Mouse (Mus musculus): Measurements from ENCODE around the gene Ctsa. TPM values are rescaled to one million over a fixed set of nuclear protein-coding genes. Genes with fewer than 3 reads are reported as not detected.

The Ctsa gene
- polyA plus RNA-seq, 1 experiment from 2014 or later, result 266 TPM

DNA sequence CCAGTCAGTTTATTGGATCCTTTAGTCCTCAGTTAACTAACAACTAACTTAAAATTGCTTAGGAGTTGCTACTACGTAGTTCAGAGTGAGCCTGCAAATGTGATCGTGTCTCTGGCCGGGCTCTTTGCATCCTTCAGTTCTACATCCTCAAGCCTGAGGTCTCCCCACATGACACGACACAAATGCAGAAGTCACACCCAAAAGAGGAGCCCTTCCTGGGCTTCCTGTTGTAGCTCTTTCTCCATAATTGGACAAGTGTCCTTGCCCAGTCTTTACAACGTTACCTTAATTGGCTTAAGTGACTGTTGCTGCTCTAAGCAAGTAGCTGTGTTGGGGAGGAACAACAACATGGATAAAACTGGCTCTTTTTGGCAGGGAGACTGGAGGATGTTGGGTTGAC is 17.3 kb upstream of the Ctsa start:
- no peak for ATAC-seq
- Histone ChIP-seq H3K27ac (no peak overlapping the region), H3K36me3 (no peaks in the 10 kb centered on the region), H3K4me1 (replicated peaks) (peaks cover 9% of the 10 kb centered on the region), H3K4me2 (replicated peaks) (no peak overlapping the region), H3K9ac (no peak overlapping the region), H3K9me3 (no peaks in the 10 kb centered on the region), H3K4me3 (replicated peaks) (no peak overlapping the region), H3K27me3 (replicated peaks) (no peaks in the 10 kb centered on the region)
- WGBS, result 86% methylated on average over 5 of the region's 5 CpGs

- Histone ChIP-seq H3K9me3 (no peaks in the 10 kb centered on the region), H3K4me1 (replicated peaks) (peaks cover 9% of the 10 kb centered on the region), H3K27me3 (replicated peaks) (no peaks in the 10 kb centered on the region), H3K36me3 (no peaks in the 10 kb centered on the region), H3K4me3 (replicated peaks) (no peak overlapping the region), H3K27ac (no peak overlapping the region), H3K4me2 (replicated peaks) (no peak overlapping the region), H3K9ac (no peak overlapping the region)
- no peak for ATAC-seq
- WGBS, result 89% methylated on average over 8 of the region's 8 CpGs
Measured at GRCm38 (mm10) chr2:164815821-164816220, 16.9 kb upstream of the Ctsa start.

DNA sequence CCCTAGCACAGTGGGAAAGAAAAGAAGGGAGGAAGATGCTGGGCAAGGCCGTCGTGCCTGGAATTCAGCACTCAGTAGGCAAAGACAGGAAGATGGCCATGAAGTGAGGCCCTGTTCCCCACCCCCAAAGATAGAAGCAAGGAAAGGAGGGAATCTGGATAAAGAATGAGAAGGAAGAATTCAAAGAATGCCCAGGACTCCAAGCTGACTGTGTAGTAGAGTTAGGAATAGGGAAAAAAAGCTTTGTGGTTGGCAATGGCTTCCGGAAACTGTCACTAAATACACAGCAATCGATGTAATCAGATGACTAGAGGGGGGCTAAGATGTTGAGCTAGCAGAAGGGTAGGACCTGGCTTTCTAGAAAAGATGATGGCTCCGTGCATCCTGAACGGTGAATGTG is 15.5 kb upstream of the Ctsa start:
- Histone ChIP-seq H3K4me2 (replicated peaks) (no peak overlapping the region), H3K4me3 (replicated peaks) (no peak overlapping the region), H3K4me1 (replicated peaks) (peaks cover 9% of the 10 kb centered on the region), H3K9me3 (no peaks in the 10 kb centered on the region), H3K9ac (no peak overlapping the region), H3K36me3 (no peaks in the 10 kb centered on the region), H3K27me3 (replicated peaks) (no peaks in the 10 kb centered on the region), H3K27ac (no peak overlapping the region)
- no peak for ATAC-seq
- 70% methylated on average over 6 of the region's 6 CpGs for WGBS

- no peak; the same call in 1 of the 2 replicates for ATAC-seq
- Histone ChIP-seq H3K27me3 (replicated peaks) (no peaks in the 10 kb centered on the region), H3K27ac (no peak overlapping the region), H3K4me3 (replicated peaks) (no peak overlapping the region), H3K36me3 (no peaks in the 10 kb centered on the region), H3K9ac (no peak overlapping the region), H3K9me3 (no peaks in the 10 kb centered on the region), H3K4me2 (replicated peaks) (no peak overlapping the region), H3K4me1 (replicated peaks) (peaks cover 9% of the 10 kb centered on the region)
- WGBS, result 54% methylated on average over 5 of the region's 5 CpGs
Measured at GRCm38 (mm10) chr2:164817703-164818102, 15.0 kb upstream of the Ctsa start.

DNA sequence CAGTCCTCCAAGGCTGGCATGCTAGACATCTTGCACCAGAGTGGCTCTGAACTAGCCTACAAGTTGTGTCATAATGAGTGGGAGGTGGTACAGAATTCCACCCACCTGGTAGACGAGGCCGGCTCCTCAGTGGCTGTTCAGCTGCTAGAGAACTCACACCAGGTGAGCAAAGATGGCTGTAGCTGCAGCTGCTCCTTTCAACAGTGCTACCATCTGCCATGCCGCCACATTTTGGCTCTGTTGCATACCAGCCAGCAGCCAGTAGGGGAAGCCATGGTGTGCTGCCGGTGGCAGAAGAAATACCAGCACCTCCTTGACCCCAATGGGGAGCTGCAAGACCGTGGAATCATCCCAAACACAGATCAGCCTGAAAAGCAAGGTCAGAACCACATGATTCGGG is 11.6 kb upstream of the Ctsa start:
- H3K36me3 ChIP-seq, result peaks cover 7% of the 10 kb centered on the region
- H3K4me1 ChIP-seq (replicated peaks), result peaks cover 16% of the 10 kb centered on the region
- H3K4me3 ChIP-seq (replicated peaks), result no peak overlapping the region
- no peak for ATAC-seq
- H3K9ac ChIP-seq, result no peak overlapping the region
- no peak overlapping the region for H3K27ac ChIP-seq
- 81% methylated on average over 6 of the region's 6 CpGs for WGBS
- H3K9me3 ChIP-seq, result no peaks in the 10 kb centered on the region
- H3K4me2 ChIP-seq (replicated peaks), result no peak overlapping the region
- H3K27me3 ChIP-seq (replicated peaks), result no peaks in the 10 kb centered on the region

DNA sequence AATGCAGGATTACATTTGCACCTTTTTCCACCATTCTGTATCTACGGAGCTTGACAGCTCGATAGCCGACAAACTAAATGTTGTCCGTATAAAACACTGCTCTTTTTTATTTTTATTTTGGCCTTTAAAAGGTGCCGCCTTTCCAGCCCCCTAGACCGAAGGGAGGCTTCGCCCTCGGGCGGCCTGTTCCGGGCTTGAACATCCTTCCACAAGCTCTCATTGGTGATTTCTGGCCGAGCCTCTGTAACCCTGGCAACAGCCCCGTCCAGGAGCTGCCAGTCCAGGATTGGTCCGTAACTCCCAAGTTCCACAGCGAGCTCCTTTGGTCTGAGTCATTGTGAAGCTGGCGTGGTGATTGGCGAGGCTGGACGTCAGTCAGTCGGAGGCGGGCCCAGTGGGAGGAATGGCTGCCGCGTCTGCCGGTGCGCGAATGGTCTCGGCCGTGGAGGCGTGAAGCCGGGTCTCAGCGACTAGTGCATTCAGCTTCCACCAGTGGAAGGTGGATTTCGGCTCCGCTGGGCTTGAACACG is 10.0 kb upstream of the Ctsa start, which contains the start of gene Zswim1:
Gene Zswim1, plus strand, starts transcription at position 51 of the 530 bp plus-strand sequence.
- WGBS, result 2% methylated on average over 32 of the region's 32 CpGs
- Histone ChIP-seq H3K9me3 (no peaks in the 10 kb centered on the region), H3K4me3 (replicated peaks) (peak within 1 kb of the TSS; percentile 56)

DNA sequence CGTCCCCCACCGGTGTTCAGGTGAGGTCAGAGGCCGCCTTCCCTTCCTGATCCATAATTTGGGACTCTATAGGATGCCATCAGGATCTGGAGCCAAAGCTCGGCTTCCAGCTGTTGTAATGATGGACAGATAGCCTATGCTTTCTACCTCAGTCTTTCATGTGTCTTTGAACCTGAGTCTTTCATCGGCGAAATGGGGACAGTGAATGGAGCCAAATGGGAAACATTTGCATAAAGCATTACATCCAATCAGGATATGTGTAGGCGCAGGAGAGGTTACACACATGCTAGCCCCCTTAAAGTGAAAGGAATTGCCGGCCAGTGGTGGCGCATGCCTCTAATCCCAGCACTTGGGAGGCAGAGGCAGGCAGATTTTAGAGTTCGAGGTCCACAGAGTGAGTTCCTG is 9.5 kb upstream of the Ctsa start:
- peak; percentile 75 for ATAC-seq
- H3K27me3 ChIP-seq (replicated peaks), result no peaks in the 10 kb centered on the region
- peak overlapping the region; percentile 25; the same call in 1 of the 2 replicates for H3K27ac ChIP-seq
- H3K9ac ChIP-seq, result peak overlapping the region; percentile 58
- H3K4me2 ChIP-seq (replicated peaks), result peak overlapping the region; percentile 71
- peak overlapping the region; percentile 56 for H3K4me3 ChIP-seq (replicated peaks)
- H3K4me1 ChIP-seq (replicated peaks), result peaks cover 6% of the 10 kb centered on the region; the same call in 1 of the 2 replicates
- no peaks in the 10 kb centered on the region for H3K9me3 ChIP-seq
- WGBS, result 2% methylated on average over 10 of the region's 10 CpGs
- H3K36me3 ChIP-seq, result peaks cover 21% of the 10 kb centered on the region

More for the DNA sequence above, 10.0 kb upstream of the Ctsa start, which contains the start of gene Zswim1:
- Histone ChIP-seq H3K27ac (peak within 1 kb of the TSS; percentile 25; the same call in 1 of the 2 replicates), H3K4me1 (replicated peaks) (peaks cover 9% of the 10 kb centered on the region), H3K4me2 (replicated peaks) (peak within 1 kb of the TSS; percentile 71), H3K36me3 (peaks cover 16% of the 10 kb centered on the region), H3K27me3 (replicated peaks) (no peaks in the 10 kb centered on the region), H3K9ac (peak within 1 kb of the TSS; percentile 58)
- ATAC-seq, result peak; percentile 100

- Histone ChIP-seq H3K27ac (no peak overlapping the region), H3K4me3 (replicated peaks) (no peak overlapping the region), H3K4me1 (replicated peaks) (peaks cover 6% of the 10 kb centered on the region; the same call in 1 of the 2 replicates), H3K9ac (no peak overlapping the region), H3K4me2 (replicated peaks) (peak overlapping the region; percentile 71; the same call in 1 of the 2 replicates), H3K36me3 (peaks cover 21% of the 10 kb centered on the region), H3K9me3 (no peaks in the 10 kb centered on the region), H3K27me3 (replicated peaks) (no peaks in the 10 kb centered on the region)
- 90% methylated on average over 4 of the region's 4 CpGs for WGBS
- ATAC-seq, result no peak
Measured at GRCm38 (mm10) chr2:164823969-164824368, 8.7 kb upstream of the Ctsa start.

GRCm38 (mm10) chr2:164825521-164825920 is 7.2 kb upstream of the Ctsa start:
- Histone ChIP-seq H3K36me3 (peaks cover 21% of the 10 kb centered on the region), H3K4me2 (replicated peaks) (no peak overlapping the region), H3K27ac (no peak overlapping the region), H3K9me3 (no peaks in the 10 kb centered on the region), H3K4me1 (replicated peaks) (peaks cover 6% of the 10 kb centered on the region; the same call in 1 of the 2 replicates), H3K9ac (no peak overlapping the region), H3K4me3 (replicated peaks) (no peak overlapping the region), H3K27me3 (replicated peaks) (no peaks in the 10 kb centered on the region)
- ATAC-seq, result no peak
- WGBS, result 94% methylated on average over 17 of the region's 17 CpGs

DNA sequence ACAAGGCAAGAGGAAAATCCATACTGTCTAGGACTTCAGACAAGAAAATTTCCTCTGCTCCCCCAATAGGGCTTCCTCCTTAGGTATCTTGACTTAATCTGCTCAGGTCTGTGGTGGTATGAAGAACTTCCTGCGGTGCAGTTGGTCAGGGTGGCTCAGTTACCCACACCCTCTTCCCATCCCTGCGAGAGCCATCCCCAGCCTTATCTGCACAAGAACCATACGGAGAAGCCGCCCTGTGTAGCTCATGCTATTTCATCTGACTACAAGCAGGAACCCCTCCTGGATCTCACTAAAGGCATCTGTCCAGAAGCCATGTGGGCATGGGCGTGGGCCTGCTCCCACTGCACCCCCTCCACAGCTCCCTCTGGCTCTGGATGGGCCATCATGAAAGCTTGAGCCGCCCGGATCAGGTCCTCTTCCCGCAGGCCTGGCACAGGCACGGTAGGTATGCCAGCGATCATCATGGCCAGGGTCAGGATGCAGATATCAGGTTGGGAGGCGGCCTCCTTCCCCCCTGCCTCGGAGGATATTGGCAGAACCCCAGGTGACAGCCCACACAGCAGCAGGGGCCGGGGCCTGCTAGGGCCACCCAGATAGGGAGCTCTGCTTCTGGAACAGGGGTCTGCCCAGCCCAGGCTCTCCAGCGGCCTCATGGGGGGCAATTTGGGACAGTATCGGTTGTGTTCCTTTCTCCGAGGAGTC is 5.4 kb upstream of the Ctsa start:
- Histone ChIP-seq H3K9ac (no peak overlapping the region), H3K4me2 (replicated peaks) (no peak overlapping the region), H3K9me3 (no peaks in the 10 kb centered on the region), H3K4me3 (replicated peaks) (no peak overlapping the region), H3K36me3 (peaks cover 21% of the 10 kb centered on the region), H3K27me3 (replicated peaks) (no peaks in the 10 kb centered on the region), H3K4me1 (replicated peaks) (peaks cover 7% of the 10 kb centered on the region), H3K27ac (no peak overlapping the region)
- WGBS, result 87% methylated on average over 16 of the region's 16 CpGs
- no peak for ATAC-seq

- Histone ChIP-seq H3K9ac (no peak within 1 kb of the TSS), H3K36me3 (peaks cover 21% of the 10 kb centered on the region), H3K9me3 (no peaks in the 10 kb centered on the region), H3K27me3 (replicated peaks) (no peaks in the 10 kb centered on the region), H3K4me1 (replicated peaks) (peaks cover 8% of the 10 kb centered on the region), H3K4me2 (replicated peaks) (no peak within 1 kb of the TSS), H3K4me3 (replicated peaks) (no peak within 1 kb of the TSS), H3K27ac (no peak within 1 kb of the TSS)
- no peak for ATAC-seq
- 84% methylated on average over 6 of the region's 6 CpGs for WGBS
Measured at GRCm38 (mm10) chr2:164828437-164828836, 4.2 kb upstream of the Ctsa start, which contains the start of gene Spata25. TSS of gene Spata25 (minus strand) at chr2:164828537.

GRCm38 (mm10) chr2:164829090-164829489 is 3.6 kb upstream of the Ctsa start:
- H3K4me3 ChIP-seq (replicated peaks), result no peak overlapping the region
- 92% methylated on average over 1 of the region's 1 CpGs for WGBS
- no peak overlapping the region for H3K9ac ChIP-seq
- ATAC-seq, result no peak
- H3K4me2 ChIP-seq (replicated peaks), result no peak overlapping the region
- H3K27me3 ChIP-seq (replicated peaks), result no peaks in the 10 kb centered on the region
- H3K9me3 ChIP-seq, result no peaks in the 10 kb centered on the region
- H3K4me1 ChIP-seq (replicated peaks), result peaks cover 5% of the 10 kb centered on the region
- H3K36me3 ChIP-seq, result peaks cover 21% of the 10 kb centered on the region
- H3K27ac ChIP-seq, result no peak overlapping the region

DNA sequence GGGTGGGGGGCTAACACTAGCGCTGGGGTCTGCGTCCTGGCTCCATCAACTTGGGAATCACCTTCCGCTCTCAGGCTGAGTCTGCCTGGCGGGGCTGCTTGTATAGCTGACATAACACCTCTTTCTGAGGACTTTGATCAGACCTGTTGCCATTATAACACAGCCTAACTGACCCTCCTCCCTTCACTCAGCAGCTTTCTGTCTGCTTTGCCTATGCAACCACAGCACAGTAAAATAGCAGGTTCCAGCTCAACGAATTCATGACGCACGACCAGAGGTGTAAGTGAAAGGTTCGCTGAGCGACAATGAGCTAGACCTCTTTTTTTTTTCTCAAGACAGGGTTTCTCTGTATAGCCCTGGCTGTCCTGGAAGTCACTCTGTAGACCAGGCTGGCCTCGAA is 1.6 kb upstream of the Ctsa start:
- 89% methylated on average over 10 of the region's 10 CpGs for WGBS
- no peak for ATAC-seq
- Histone ChIP-seq H3K4me1 (replicated peaks) (peaks cover 13% of the 10 kb centered on the region), H3K36me3 (peaks cover 14% of the 10 kb centered on the region), H3K9me3 (no peaks in the 10 kb centered on the region), H3K27ac (no peak overlapping the region), H3K9ac (no peak overlapping the region), H3K4me3 (replicated peaks) (no peak overlapping the region), H3K27me3 (replicated peaks) (no peaks in the 10 kb centered on the region), H3K4me2 (replicated peaks) (no peak overlapping the region)
